Mouse (Mus musculus) frontal cortex, postnatal 25 days (tissue): Measurements from ENCODE around the gene Dkk2.

Experiments used
- DNase-seq, 2 experiments: peaks; one replicate each; pipeline ENCODE4 v3.0.0; 2022; ENCODE audit warnings: low spot score in 2 of 2

Gene Dkk2

GRCm38 (mm10) chr3:132125227-132125740, 40.2 kb downstream of the Dkk2 start:
- no peak for DNase-seq

- no peak for DNase-seq
Observed at GRCm38 (mm10) chr3:132129730-132130274, 44.7 kb downstream of the Dkk2 start.

- DNase-seq, result no peak
Observed at GRCm38 (mm10) chr3:132130781-132131180, 45.7 kb downstream of the Dkk2 start.

GRCm38 (mm10) chr3:132131939-132132338, 46.8 kb downstream of the Dkk2 start:
- DNase-seq, result no peak

- DNase-seq, result no peak
Observed at GRCm38 (mm10) chr3:132134502-132134901, 49.4 kb downstream of the Dkk2 start.

GRCm38 (mm10) chr3:132137802-132138378, 52.8 kb downstream of the Dkk2 start:
- DNase-seq, result no peak

- DNase-seq, result no peak
Observed at GRCm38 (mm10) chr3:132141031-132141430, 55.9 kb downstream of the Dkk2 start.

- no peak for DNase-seq
Observed at GRCm38 (mm10) chr3:132149446-132150025, 64.4 kb downstream of the Dkk2 start.

GRCm38 (mm10) chr3:132158817-132159216, 73.7 kb downstream of the Dkk2 start:
- DNase-seq, result no peak

- DNase-seq, result no peak
Observed at GRCm38 (mm10) chr3:132168911-132169310, 83.8 kb downstream of the Dkk2 start.

- no peak for DNase-seq
Observed at GRCm38 (mm10) chr3:132186888-132187552, 101.9 kb downstream of the Dkk2 start.

- DNase-seq, result no peak
Observed at GRCm38 (mm10) chr3:132201950-132202349, 116.9 kb downstream of the Dkk2 start.

GRCm38 (mm10) chr3:132202665-132203064, 117.6 kb downstream of the Dkk2 start:
- no peak for DNase-seq

GRCm38 (mm10) chr3:132207469-132207868, 122.4 kb downstream of the Dkk2 start:
- peak; percentile 14 to 40 for DNase-seq

GRCm38 (mm10) chr3:132211260-132211659, 126.2 kb downstream of the Dkk2 start:
- DNase-seq, result no peak

- DNase-seq, result no peak
Observed at GRCm38 (mm10) chr3:132219977-132220487, 134.9 kb downstream of the Dkk2 start.

GRCm38 (mm10) chr3:132227622-132228021, 142.5 kb downstream of the Dkk2 start:
- no peak for DNase-seq
